Mouse (Mus musculus) c-Kit-negative CD71-positive TER-119-positive erythroid progenitor cells, embryonic 14.5 days (primary cell): ENCODE results near the gene Me1.
"Not testable (repeated sequence)": the region's sequence is repeated elsewhere in the genome, so short reads cannot be mapped to it uniquely, and the experiment has no call there.

ENCODE experiments used
- DNase-seq: peaks from one replicate; pipeline ENCODE4 v3.0.0-alpha.2; 2013; ENCODE audit warnings: low read depth, low spot score

Gene Me1

GRCm38 (mm10) chr9:86599723-86600303 is 95.9 kb downstream of the Me1 start:
- no peak for DNase-seq

DNA sequence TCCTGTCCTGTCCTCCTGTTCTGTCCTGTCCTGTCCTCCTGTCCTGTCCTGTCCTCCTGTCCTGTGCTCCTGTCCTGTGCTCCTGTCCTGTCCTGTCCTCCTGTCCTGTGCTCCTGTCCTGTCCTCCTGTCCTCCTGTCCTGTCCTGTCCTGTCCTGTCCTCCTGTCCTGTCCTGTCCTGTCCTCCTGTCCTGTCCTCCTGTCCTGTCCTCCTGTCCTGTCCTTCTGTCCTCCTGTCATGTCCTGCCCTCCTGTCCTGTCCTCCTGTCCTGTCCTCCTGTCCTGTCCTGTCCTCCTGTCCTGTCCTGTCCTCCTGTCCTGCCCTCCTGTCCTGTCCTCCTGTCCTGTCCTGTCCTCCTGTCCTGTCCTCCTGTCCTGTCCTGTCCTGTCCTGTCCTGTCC is 98.8 kb downstream of the Me1 start:
- not testable (repeated sequence) for DNase-seq

- DNase-seq: not testable (repeated sequence)
Observed at GRCm38 (mm10) chr9:86594357-86594767, 101.4 kb downstream of the Me1 start.

- DNase-seq: no peak
Observed at GRCm38 (mm10) chr9:86592676-86593668, 102.8 kb downstream of the Me1 start.

DNA sequence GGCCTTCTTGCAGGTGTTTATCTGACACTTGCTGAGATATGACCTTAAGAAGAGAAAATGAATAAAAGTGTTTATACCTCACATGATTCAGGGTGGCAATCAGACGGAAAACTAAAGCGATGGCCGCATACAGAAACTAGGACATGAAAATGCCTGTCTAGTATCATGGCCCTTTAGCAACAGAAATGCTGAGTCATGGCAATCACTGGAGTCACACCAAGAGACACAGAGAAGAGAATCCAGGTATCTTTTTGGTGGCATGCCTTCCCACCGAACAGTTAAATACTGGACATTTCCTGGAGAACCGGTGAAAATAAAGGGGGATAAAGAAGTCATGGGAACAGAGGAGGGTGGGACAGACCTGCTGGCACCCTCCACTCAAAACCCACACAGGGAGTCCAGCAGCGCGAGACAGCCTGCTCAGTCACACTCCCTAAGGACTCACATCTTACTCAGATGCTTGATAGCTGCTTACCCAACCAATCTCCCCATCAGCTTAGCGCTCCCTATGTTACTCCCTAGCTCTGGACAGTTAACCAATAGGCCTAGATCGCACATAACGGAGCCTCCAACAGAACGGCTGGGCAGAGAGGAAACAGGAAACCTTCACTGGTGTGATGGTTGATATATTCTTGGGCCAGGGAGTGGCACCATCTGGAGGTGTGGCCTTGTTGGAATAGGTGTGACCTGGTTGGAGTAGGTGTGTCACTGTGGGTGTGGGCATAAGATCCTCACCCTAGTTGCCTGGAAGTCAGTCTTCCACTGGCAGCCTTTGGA is 108.5 kb downstream of the Me1 start:
- DNase-seq: no peak

DNA sequence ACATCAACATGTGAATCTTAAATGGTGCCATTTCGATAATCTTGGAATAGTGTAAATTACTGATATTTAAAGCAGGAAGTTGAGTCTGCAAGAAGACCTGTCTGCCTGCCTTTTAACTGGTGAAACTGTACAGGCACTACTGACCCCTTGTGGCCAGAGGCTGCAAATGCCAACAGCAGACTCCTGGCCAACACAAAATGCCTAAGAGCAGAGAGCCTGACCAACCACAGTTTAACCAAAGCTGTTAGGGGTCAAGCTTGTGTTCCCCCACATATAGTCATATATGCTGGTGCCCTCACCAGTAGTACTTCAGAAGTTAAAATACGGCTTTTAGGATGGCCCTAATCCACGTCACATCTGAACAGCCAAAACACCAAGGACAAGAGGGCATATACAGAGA is 112.0 kb downstream of the Me1 start:
- DNase-seq: peak; percentile 40

GRCm38 (mm10) chr9:86579657-86580056 is 116.1 kb downstream of the Me1 start:
- DNase-seq: no peak

GRCm38 (mm10) chr9:86575178-86575577 is 120.6 kb downstream of the Me1 start:
- DNase-seq: no peak

DNA sequence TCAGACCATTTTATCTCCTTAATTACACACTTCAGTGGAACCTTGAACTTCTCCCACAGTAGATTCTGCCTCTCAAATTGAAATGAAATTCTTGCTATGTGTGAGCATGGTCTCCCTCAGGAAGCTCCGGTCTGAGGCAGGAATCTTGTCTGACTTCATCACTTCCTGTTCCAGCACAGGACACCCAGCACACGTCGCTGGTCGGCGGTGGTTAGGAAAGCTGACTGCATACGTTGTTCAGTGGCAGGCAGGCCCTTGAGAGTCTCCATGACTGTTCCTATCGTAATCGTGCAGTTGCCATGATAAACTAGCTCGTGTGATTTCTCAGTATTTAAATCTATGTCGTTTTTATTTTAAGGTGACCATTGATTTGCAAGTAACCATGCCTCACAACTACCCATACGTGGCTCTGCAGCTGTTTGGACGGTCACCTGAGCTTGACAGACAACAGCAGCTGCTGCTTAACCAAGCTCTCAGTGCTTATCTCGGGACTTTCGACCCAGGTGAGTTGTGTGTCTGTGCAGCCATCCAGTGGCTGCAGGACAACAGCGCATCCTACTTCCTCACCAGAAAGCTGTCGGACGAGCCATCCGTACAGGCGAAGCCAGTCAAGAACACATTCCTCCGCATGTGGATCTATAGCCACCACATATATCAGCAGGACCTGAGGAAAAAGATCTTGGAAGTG is 122.0 kb downstream of the Me1 start:
- DNase-seq: no peak

GRCm38 (mm10) chr9:86572636-86573291 is 123.0 kb downstream of the Me1 start:
- DNase-seq: peak; percentile 61

GRCm38 (mm10) chr9:86572196-86572595 is 123.6 kb downstream of the Me1 start:
- DNase-seq: no peak

GRCm38 (mm10) chr9:86571540-86572135 is 124.1 kb downstream of the Me1 start, which contains the start of the genes Pgm3 and Rwdd2a:
TSS of gene Pgm3 (minus strand) at chr9:86571842.
TSS of gene Rwdd2a (plus strand) at chr9:86571991.
- peak; percentile 82 for DNase-seq

- DNase-seq: no peak
Observed at GRCm38 (mm10) chr9:86570946-86571345, 124.8 kb downstream of the Me1 start.

- DNase-seq: no peak
Observed at GRCm38 (mm10) chr9:86570261-86570890, 125.4 kb downstream of the Me1 start.

GRCm38 (mm10) chr9:86569314-86569910 is 126.3 kb downstream of the Me1 start:
- DNase-seq: no peak

DNA sequence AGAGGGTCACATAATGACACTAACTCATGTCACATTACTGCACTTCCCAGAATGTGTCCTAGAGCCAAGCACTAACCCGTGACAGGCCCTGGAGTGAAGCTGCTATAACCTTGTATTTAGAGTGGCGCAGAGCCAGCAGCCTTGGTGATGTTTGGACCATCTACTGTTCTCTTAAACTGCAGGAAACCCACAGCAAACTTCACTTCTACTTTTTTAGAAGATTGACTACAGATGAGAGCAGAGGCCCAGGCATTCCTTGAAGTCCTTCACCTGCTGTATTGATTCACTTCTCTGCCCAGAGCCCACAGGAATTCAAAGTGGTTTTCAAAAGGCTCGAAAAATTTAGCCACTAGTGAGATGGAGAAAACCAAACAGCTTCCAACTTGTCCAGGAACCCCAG is 135.2 kb downstream of the Me1 start:
- no peak for DNase-seq

GRCm38 (mm10) chr9:86554641-86555040 is 141.1 kb downstream of the Me1 start:
- no peak for DNase-seq

GRCm38 (mm10) chr9:86553886-86554285 is 141.9 kb downstream of the Me1 start:
- DNase-seq: no peak

GRCm38 (mm10) chr9:86550717-86551116 is 145.0 kb downstream of the Me1 start:
- DNase-seq: no peak
